Mouse (Mus musculus) heart, postnatal 0 days (tissue): ENCODE measurements around the gene Ccdc57.

ENCODE experiments used
- CTCF ChIP-seq: IDR thresholded peaks from 2 replicates; pipeline ENCODE4 v1.5.1; 2016; ENCODE audit warnings: antibody characterized with exemption, control low read depth, low read depth
- EP300 ChIP-seq: IDR thresholded peaks from 2 replicates; pipeline ENCODE4 v1.6.1; 2016; ENCODE audit warnings: antibody characterized with exemption, low read depth

DNA sequence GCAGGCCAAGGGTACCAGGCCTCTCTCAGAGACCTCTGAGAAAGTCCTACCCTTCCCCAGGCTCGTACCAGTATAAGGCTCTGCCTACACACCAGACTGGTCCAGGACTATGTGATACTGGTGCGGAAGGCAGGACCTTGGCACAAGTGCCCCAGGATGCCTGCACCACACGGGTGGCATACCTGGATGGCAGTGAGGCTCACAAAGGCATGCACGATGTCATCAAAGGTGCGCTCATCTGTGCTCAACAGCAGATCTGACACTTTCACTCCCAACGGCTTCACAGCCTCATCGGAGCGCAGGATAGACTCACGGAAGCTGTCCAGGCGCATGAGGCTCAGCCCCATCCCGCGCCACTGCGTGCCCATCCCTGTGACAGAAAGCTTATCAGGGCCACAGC is 114.4 kb downstream of the Ccdc57 start:
- TF ChIP-seq CTCF (no peak), EP300 (no peak)
